Mouse (Mus musculus): Measurements from ENCODE around the gene Ect2l. TPM values are rescaled to one million over a fixed set of nuclear protein-coding genes. Genes with fewer than 3 reads are reported as not detected.

Ect2l gene
- polyA plus RNA-seq, 1 experiment from 2014 or later: 0.26 TPM

DNA sequence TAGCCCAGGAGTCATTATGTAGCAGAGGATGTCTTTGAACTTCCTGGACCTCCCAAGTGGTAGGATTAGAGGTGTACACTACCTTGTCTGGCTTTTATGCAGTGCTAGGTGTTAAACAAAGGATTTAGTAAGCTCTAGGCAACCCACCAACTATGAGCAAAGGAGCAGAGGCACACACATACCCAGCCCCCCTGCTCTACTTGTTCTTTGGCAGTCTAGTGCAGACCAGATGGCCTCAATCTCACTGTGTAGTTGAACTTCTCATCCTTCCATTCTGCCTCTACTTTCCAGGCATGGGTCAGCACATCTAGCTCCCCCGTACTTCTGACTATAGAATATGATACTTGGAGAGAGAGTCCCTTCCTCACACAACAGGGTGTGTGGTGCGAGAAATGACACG, 13.7 kb upstream of the Ect2l start:
- no peak overlapping the region for H3K4me2 ChIP-seq (replicated peaks; ENCODE audit: low read depth, low read length)
- no peak for ATAC-seq (ENCODE audit: insufficient number of reproducible peaks, insufficient read depth, low FRiP score, low read depth)
- H3K36me3 ChIP-seq (ENCODE audit: control insufficient read depth, insufficient read depth, low read length): no peaks in the 10 kb centered on the region
- H3K9ac ChIP-seq (replicated peaks; ENCODE audit: low read depth, low read length): no peak overlapping the region
- 0 out of 2 replicates have a peak, but pooled peaks cover 4% of the 10 kb centered on the region for H3K4me1 ChIP-seq (ENCODE audit: control insufficient read depth, insufficient read depth, low read length)
- no peaks in the 10 kb centered on the region for H3K9me3 ChIP-seq (ENCODE audit: control insufficient read depth, low read depth, low read length)
- WGBS: 78% methylated on average over 3 of the region's 3 CpGs
- no peak overlapping the region for H3K4me3 ChIP-seq (ENCODE audit: low read depth, low read length)
- no peaks in the 10 kb centered on the region for H3K27me3 ChIP-seq (ENCODE audit: control insufficient read depth, insufficient read depth, low read length)
- no peak overlapping the region for H3K27ac ChIP-seq (ENCODE audit: low read length)

DNA sequence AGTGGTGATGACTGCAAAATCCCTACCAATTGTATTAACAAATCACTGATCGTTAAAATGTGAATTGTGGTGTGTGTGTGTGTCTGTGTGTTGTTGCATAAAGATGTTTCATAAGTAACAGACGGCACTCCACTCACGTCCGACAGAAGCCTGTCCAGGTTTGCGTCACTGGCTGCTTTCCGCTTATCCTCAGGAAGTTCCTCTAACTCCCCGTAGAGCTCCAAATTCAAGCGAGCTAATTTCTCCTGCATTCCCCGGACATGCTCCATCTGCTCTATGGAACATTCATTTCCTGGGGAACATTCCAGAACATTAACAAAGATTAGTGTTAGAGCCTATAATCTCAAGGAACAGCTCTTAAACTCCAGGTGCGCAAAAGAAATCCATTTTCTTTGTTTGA, 8.7 kb upstream of the Ect2l start:
- H3K27ac ChIP-seq (ENCODE audit: low read length): no peak overlapping the region
- no peaks in the 10 kb centered on the region for H3K27me3 ChIP-seq (ENCODE audit: control insufficient read depth, insufficient read depth, low read length)
- 0 out of 2 replicates have a peak, but pooled peaks cover 1% of the 10 kb centered on the region for H3K4me1 ChIP-seq (ENCODE audit: control insufficient read depth, insufficient read depth, low read length)
- no peaks in the 10 kb centered on the region for H3K36me3 ChIP-seq (ENCODE audit: control insufficient read depth, insufficient read depth, low read length)
- H3K4me3 ChIP-seq (ENCODE audit: low read depth, low read length): no peak overlapping the region
- 64% methylated on average over 10 of the region's 10 CpGs for WGBS
- H3K4me2 ChIP-seq (replicated peaks; ENCODE audit: low read depth, low read length): no peak overlapping the region
- H3K9me3 ChIP-seq (ENCODE audit: control insufficient read depth, low read depth, low read length): no peaks in the 10 kb centered on the region
- ATAC-seq (ENCODE audit: insufficient number of reproducible peaks, insufficient read depth, low FRiP score, low read depth): peak; percentile 14; the same call in 1 of the 2 replicates
- H3K9ac ChIP-seq (replicated peaks; ENCODE audit: low read depth, low read length): no peak overlapping the region

DNA sequence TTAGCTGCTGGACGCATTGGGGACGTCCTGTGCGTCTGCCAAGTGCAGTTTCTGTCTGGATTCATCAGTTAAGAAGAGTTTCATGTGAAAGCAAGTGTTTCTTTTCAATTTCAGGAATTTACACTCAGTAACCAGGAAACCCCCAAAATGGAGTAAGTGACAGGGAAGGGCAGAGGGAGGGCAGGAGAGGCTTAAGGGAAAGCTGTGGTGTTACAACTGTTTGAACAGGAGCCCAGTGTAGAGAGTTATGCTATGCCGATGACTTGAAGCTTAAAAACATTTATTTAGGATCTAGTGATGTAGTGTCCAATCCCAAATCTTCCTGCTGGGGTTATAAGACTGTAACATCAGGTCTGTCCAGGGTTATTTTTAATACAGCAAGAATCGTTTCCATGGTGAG, 3.4 kb upstream of the Ect2l start:
- Histone ChIP-seq H3K9ac (replicated peaks; ENCODE audit: low read depth, low read length) (no peak overlapping the region), H3K4me2 (replicated peaks; ENCODE audit: low read depth, low read length) (no peak overlapping the region), H3K9me3 (ENCODE audit: control insufficient read depth, low read depth, low read length) (no peaks in the 10 kb centered on the region), H3K27ac (ENCODE audit: low read length) (no peak overlapping the region), H3K4me1 (ENCODE audit: control insufficient read depth, insufficient read depth, low read length) (0 out of 2 replicates have a peak, but pooled peaks cover 7% of the 10 kb centered on the region), H3K4me3 (ENCODE audit: low read depth, low read length) (no peak overlapping the region), H3K27me3 (ENCODE audit: control insufficient read depth, insufficient read depth, low read length) (no peaks in the 10 kb centered on the region), H3K36me3 (ENCODE audit: control insufficient read depth, insufficient read depth, low read length) (no peaks in the 10 kb centered on the region)
- peak; percentile 48; the same call in 1 of the 2 replicates for ATAC-seq (ENCODE audit: insufficient number of reproducible peaks, insufficient read depth, low FRiP score, low read depth)
- WGBS: 58% methylated on average over 5 of the region's 5 CpGs

DNA sequence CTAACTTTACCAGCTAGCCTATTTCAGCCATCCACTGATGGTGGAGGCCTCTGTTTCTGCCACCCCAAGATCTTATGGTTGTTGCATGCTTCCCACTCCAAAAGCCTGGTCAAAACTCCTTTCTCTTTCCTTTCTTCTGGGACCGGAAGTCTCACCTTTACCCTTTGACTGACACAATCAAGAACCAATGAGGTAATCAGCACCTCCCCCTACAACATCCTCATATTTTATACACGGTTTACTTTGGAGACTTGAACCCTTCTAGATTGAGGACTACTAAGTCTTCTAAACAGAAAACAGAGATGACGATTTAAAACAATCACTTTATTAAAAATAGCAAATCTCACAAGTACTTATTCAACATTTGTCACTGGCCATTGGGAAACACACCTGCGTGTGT, 2.7 kb upstream of the Ect2l start:
- H3K9me3 ChIP-seq (ENCODE audit: control insufficient read depth, low read depth, low read length): no peaks in the 10 kb centered on the region
- H3K27me3 ChIP-seq (ENCODE audit: control insufficient read depth, insufficient read depth, low read length): no peaks in the 10 kb centered on the region
- H3K4me3 ChIP-seq (ENCODE audit: low read depth, low read length): no peak overlapping the region
- no peak overlapping the region for H3K4me2 ChIP-seq (replicated peaks; ENCODE audit: low read depth, low read length)
- no peak for ATAC-seq (ENCODE audit: insufficient number of reproducible peaks, insufficient read depth, low FRiP score, low read depth)
- H3K27ac ChIP-seq (ENCODE audit: low read length): no peak overlapping the region
- H3K4me1 ChIP-seq (ENCODE audit: control insufficient read depth, insufficient read depth, low read length): 0 out of 2 replicates have a peak, but pooled peaks cover 7% of the 10 kb centered on the region
- H3K9ac ChIP-seq (replicated peaks; ENCODE audit: low read depth, low read length): no peak overlapping the region
- H3K36me3 ChIP-seq (ENCODE audit: control insufficient read depth, insufficient read depth, low read length): no peaks in the 10 kb centered on the region
- 64% methylated on average over 4 of the region's 4 CpGs for WGBS

DNA sequence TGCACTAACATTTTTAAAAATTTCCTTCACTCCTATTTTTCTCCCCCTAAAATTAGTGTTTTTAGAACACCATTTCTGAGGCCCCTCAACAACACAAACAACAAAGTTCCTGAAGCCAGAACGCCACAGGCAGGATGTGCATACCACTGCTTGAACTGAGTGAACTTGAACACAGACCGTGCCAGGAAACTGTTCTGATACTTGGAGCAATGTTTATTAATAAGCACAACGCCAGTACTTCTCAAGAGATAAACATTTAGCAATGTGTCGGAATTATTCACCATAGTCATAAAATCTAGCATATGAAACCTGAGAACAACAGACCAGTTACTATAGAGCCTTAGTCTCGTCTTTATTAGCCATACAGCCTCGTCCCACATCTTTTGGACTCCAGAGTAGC, 571 bp downstream of the Ect2l start:
- Histone ChIP-seq H3K4me1 (ENCODE audit: control insufficient read depth, insufficient read depth, low read length) (0 out of 2 replicates have a peak, but pooled peaks cover 7% of the 10 kb centered on the region), H3K9me3 (ENCODE audit: control insufficient read depth, low read depth, low read length) (no peaks in the 10 kb centered on the region), H3K4me2 (replicated peaks; ENCODE audit: low read depth, low read length) (no peak overlapping the region), H3K36me3 (ENCODE audit: control insufficient read depth, insufficient read depth, low read length) (no peaks in the 10 kb centered on the region), H3K27ac (ENCODE audit: low read length) (no peak overlapping the region), H3K9ac (replicated peaks; ENCODE audit: low read depth, low read length) (no peak overlapping the region), H3K4me3 (ENCODE audit: low read depth, low read length) (no peak overlapping the region), H3K27me3 (ENCODE audit: control insufficient read depth, insufficient read depth, low read length) (no peaks in the 10 kb centered on the region)
- no peak for ATAC-seq (ENCODE audit: insufficient number of reproducible peaks, insufficient read depth, low FRiP score, low read depth)
- 45% methylated on average over 6 of the region's 6 CpGs for WGBS

DNA sequence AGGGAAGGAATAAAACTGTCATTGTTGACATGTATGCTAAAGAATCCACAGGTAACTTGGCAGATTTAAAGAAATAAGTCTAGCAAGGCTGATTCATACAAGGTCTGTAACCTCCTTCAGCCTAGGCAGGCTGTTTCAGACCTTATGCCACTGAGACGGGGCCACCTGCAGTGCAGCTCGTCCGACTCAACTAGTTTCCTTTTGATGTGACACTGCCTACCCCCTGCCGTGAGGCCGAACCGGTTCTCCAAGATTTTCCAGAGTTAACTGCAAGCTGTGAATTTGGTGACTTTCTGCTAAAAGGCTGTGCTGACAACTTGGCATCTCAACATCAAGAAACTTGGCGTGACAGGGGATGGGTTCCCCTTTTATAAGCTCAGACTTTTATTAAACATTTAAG, 6.6 kb downstream of the Ect2l start:
- no peak overlapping the region for H3K27ac ChIP-seq (ENCODE audit: low read length)
- H3K9me3 ChIP-seq (ENCODE audit: control insufficient read depth, low read depth, low read length): no peaks in the 10 kb centered on the region
- H3K4me1 ChIP-seq (ENCODE audit: control insufficient read depth, insufficient read depth, low read length): 0 out of 2 replicates have a peak, but pooled peaks cover 10% of the 10 kb centered on the region
- no peaks in the 10 kb centered on the region for H3K36me3 ChIP-seq (ENCODE audit: control insufficient read depth, insufficient read depth, low read length)
- H3K9ac ChIP-seq (replicated peaks; ENCODE audit: low read depth, low read length): no peak overlapping the region
- H3K4me3 ChIP-seq (ENCODE audit: low read depth, low read length): no peak overlapping the region
- no peaks in the 10 kb centered on the region for H3K27me3 ChIP-seq (ENCODE audit: control insufficient read depth, insufficient read depth, low read length)
- ATAC-seq (ENCODE audit: insufficient number of reproducible peaks, insufficient read depth, low FRiP score, low read depth): peak; percentile 83
- 18% methylated on average over 7 of the region's 7 CpGs for WGBS
- no peak overlapping the region for H3K4me2 ChIP-seq (replicated peaks; ENCODE audit: low read depth, low read length)

DNA sequence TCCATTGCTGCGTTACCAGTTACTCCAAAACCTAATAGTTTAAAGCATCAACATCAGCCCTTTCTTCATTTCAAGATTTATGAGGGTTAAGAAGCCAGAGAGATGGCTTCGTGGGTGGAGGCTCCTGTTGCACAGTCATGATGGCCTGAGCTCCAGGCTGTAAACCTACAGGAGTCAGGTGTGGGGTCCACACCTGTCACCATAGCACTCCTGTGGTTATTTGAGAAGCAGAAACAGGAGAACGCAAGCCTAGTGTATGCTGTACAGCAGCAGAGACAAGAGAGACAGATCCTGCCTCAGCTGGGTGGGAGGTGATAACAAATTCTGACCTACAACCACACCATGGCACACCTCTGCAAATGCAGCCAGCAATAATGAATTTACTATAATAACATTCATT, 8.3 kb downstream of the Ect2l start:
- no peak overlapping the region for H3K9ac ChIP-seq (replicated peaks; ENCODE audit: low read depth, low read length)
- H3K27me3 ChIP-seq (ENCODE audit: control insufficient read depth, insufficient read depth, low read length): no peaks in the 10 kb centered on the region
- WGBS: 78% methylated on average over 3 of the region's 3 CpGs
- 0 out of 2 replicates have a peak, but pooled peaks cover 10% of the 10 kb centered on the region for H3K4me1 ChIP-seq (ENCODE audit: control insufficient read depth, insufficient read depth, low read length)
- H3K9me3 ChIP-seq (ENCODE audit: control insufficient read depth, low read depth, low read length): no peaks in the 10 kb centered on the region
- H3K36me3 ChIP-seq (ENCODE audit: control insufficient read depth, insufficient read depth, low read length): no peaks in the 10 kb centered on the region
- no peak overlapping the region for H3K4me2 ChIP-seq (replicated peaks; ENCODE audit: low read depth, low read length)
- no peak overlapping the region for H3K4me3 ChIP-seq (ENCODE audit: low read depth, low read length)
- ATAC-seq (ENCODE audit: insufficient number of reproducible peaks, insufficient read depth, low FRiP score, low read depth): no peak
- H3K27ac ChIP-seq (ENCODE audit: low read length): no peak overlapping the region

DNA sequence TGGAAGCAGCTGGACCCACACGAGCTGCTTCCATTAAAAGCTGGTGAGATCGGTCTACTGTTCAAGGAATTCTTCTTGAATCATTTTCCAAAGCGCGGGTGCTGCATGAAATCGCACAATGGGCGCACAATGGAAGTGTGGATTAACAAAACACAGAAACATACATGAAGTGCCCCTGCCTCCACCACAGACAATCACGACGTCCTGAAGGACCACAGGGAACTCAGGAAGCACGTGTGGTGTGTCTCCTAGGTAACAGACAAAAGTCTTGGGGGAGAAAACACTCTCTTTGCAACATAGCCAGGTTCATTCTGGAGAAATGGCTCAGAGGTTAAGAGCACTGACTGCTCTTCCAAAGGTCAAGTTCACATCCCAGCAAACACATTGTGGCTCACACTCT, 10.0 kb downstream of the Ect2l start:
- Histone ChIP-seq H3K36me3 (ENCODE audit: control insufficient read depth, insufficient read depth, low read length) (no peaks in the 10 kb centered on the region), H3K4me3 (ENCODE audit: low read depth, low read length) (no peak overlapping the region), H3K27me3 (ENCODE audit: control insufficient read depth, insufficient read depth, low read length) (no peaks in the 10 kb centered on the region), H3K9ac (replicated peaks; ENCODE audit: low read depth, low read length) (no peak overlapping the region), H3K4me1 (ENCODE audit: control insufficient read depth, insufficient read depth, low read length) (0 out of 2 replicates have a peak, but pooled peaks cover 10% of the 10 kb centered on the region), H3K9me3 (ENCODE audit: control insufficient read depth, low read depth, low read length) (no peaks in the 10 kb centered on the region), H3K4me2 (replicated peaks; ENCODE audit: low read depth, low read length) (no peak overlapping the region), H3K27ac (ENCODE audit: low read length) (no peak overlapping the region)
- 65% methylated on average over 9 of the region's 9 CpGs for WGBS
- ATAC-seq (ENCODE audit: insufficient number of reproducible peaks, insufficient read depth, low FRiP score, low read depth): no peak

DNA sequence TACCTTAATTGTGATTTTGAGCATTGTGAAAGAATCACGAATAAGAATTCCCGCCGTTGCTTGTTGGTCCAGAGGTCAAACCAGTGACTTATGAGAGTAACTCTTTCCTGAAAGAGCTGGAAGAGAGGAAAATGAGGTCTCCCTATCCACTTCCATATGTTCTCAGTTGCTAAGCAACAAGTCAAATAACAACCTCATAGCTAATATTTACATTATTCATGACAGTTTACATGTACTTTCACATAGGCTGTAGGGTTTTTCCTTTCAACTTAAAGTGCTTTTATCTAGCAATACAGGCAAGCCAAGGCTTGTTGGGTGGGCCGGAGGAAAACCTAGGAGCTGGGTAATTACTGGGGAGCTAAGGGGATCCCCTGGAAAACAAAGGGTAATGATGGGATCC, 10.8 kb downstream of the Ect2l start:
- H3K27ac ChIP-seq (ENCODE audit: low read length): no peak overlapping the region
- H3K9ac ChIP-seq (replicated peaks; ENCODE audit: low read depth, low read length): no peak overlapping the region
- no peak overlapping the region for H3K4me3 ChIP-seq (ENCODE audit: low read depth, low read length)
- no peaks in the 10 kb centered on the region for H3K27me3 ChIP-seq (ENCODE audit: control insufficient read depth, insufficient read depth, low read length)
- H3K4me1 ChIP-seq (ENCODE audit: control insufficient read depth, insufficient read depth, low read length): 0 out of 2 replicates have a peak, but pooled peaks cover 10% of the 10 kb centered on the region
- H3K9me3 ChIP-seq (ENCODE audit: control insufficient read depth, low read depth, low read length): no peaks in the 10 kb centered on the region
- no peak for ATAC-seq (ENCODE audit: insufficient number of reproducible peaks, insufficient read depth, low FRiP score, low read depth)
- no peak overlapping the region for H3K4me2 ChIP-seq (replicated peaks; ENCODE audit: low read depth, low read length)
- 38% methylated on average over 4 of the region's 4 CpGs for WGBS
- no peaks in the 10 kb centered on the region for H3K36me3 ChIP-seq (ENCODE audit: control insufficient read depth, insufficient read depth, low read length)

Data from stomach, embryonic 14.5 days (tissue).